Mouse (Mus musculus) midbrain, embryonic 11.5 days (tissue): ENCODE measurements around the gene Sema4b. TPM values are rescaled to one million over a fixed set of nuclear protein-coding genes. Genes with fewer than 3 reads are reported as not detected.

Source experiments
- ATAC-seq: fragments of 200-750 bp; cut with Nextera tagmentation; 2 replicates; pipeline ENCODE4 v1.8.0; 2017; ENCODE audit warnings: moderate TSS enrichment, moderate library complexity; ENCODE audit not compliant: low FRiP score
- DNase-seq: peaks from one replicate; pipeline ENCODE4 v3.0.0; 2015; ENCODE audit warnings: low spot score; ENCODE audit errors: missing footprints
- H3K27ac ChIP-seq: fragments of 300-500 bp; sonication (generic); 2 replicates; pipeline ENCODE4 v1.5.1; 2014; ENCODE audit warnings: low read depth, low read length
- H3K27me3 ChIP-seq: fragments of 300-500 bp; sonication (generic); 2 replicates; pipeline ENCODE4 v1.6.1; 2014; ENCODE audit warnings: mild to moderate bottlenecking, low read length, moderate library complexity, mixed read lengths; ENCODE audit not compliant: control insufficient read depth, insufficient read depth
- H3K36me3 ChIP-seq: fragments of 300-500 bp; sonication (generic); 2 replicates; pipeline ENCODE4 v1.6.1; 2014; ENCODE audit warnings: mild to moderate bottlenecking, low read length, moderate library complexity, mixed read lengths; ENCODE audit not compliant: control insufficient read depth, insufficient read depth
- H3K4me1 ChIP-seq: fragments of 300-500 bp; sonication (generic); 2 replicates; pipeline ENCODE4 v1.6.1; 2014; ENCODE audit warnings: low read length; ENCODE audit not compliant: control insufficient read depth, insufficient read depth
- H3K4me2 ChIP-seq: fragments of 300-500 bp; sonication (generic); 2 replicates; pipeline ENCODE4 v1.6.1; 2014; ENCODE audit warnings: mild to moderate bottlenecking, moderate library complexity
- H3K4me3 ChIP-seq: fragments of 300-500 bp; sonication (generic); 2 replicates; pipeline ENCODE4 v1.5.1; 2014; ENCODE audit warnings: low read depth, low read length
- H3K9ac ChIP-seq: fragments of 300-500 bp; sonication (generic); 2 replicates; pipeline ENCODE4 v1.6.1; 2014; ENCODE audit warnings: low read length
- H3K9me3 ChIP-seq: fragments of 300-500 bp; sonication (generic); 2 replicates; pipeline ENCODE4 v1.6.1; 2016; ENCODE audit warnings: low read length; ENCODE audit not compliant: control insufficient read depth
- WGBS: fragments of 180-500 bp; shearing (Covaris S2); extraction: QIAGEN DNeasy Blood & Tissue Kit; methylation state at CpG from one replicate; pipeline ENCODE4 v1.1.7; 2014; 5-methylcytosine and 5-hydroxymethylcytosine counted together
- polyA plus RNA-seq: library from polyadenylated mRNA; unstranded; fragments of >200 nt; fragmentation: Nextera tagmentation; extraction: Ambion mirVana; gene quantifications from 2 replicates; pipeline ENCODE4 v1.2.1, GENCODE M21; 2014

The Sema4b gene
- polyA plus RNA-seq, 1 experiment from 2014 or later = 10.5 TPM

GRCm38 (mm10) chr7:80199286-80199685 is 12.6 kb downstream of the Sema4b start:
- H3K36me3 ChIP-seq = no peaks in the 10 kb centered on the region
- peak overlapping the region; percentile 92 for H3K4me2 ChIP-seq
- peak overlapping the region; percentile 72 for H3K4me3 ChIP-seq
- peaks cover 53% of the 10 kb centered on the region for H3K4me1 ChIP-seq
- no peaks in the 10 kb centered on the region for H3K9me3 ChIP-seq
- 42% methylated on average over 6 of the region's 6 CpGs for WGBS
- H3K9ac ChIP-seq = peak overlapping the region; percentile 90
- no peaks in the 10 kb centered on the region for H3K27me3 ChIP-seq
- no peak for ATAC-seq
- DNase-seq = peak; percentile 86
- H3K27ac ChIP-seq = peak overlapping the region; percentile 90; the same call in 1 of the 2 replicates

GRCm38 (mm10) chr7:80199851-80200587 is 13.4 kb downstream of the Sema4b start:
- DNase-seq (peak; percentile 81), ATAC-seq (no peak)
- no peak overlapping the region; the same call in 1 of the 2 replicates for H3K4me2 ChIP-seq

GRCm38 (mm10) chr7:80200588-80200945 is 13.9 kb downstream of the Sema4b start:
- no peak overlapping the region for H3K9ac ChIP-seq
- H3K27me3 ChIP-seq = no peaks in the 10 kb centered on the region
- no peak overlapping the region for H3K4me3 ChIP-seq
- no peaks in the 10 kb centered on the region for H3K9me3 ChIP-seq
- WGBS = 93% methylated on average over 6 of the region's 6 CpGs
- H3K4me2 ChIP-seq = no peak overlapping the region
- no peak overlapping the region for H3K27ac ChIP-seq
- peaks cover 50% of the 10 kb centered on the region for H3K4me1 ChIP-seq
- peak; percentile 33 for DNase-seq
- no peak for ATAC-seq
- no peaks in the 10 kb centered on the region for H3K36me3 ChIP-seq

More at GRCm38 (mm10) chr7:80199851-80200587, 13.4 kb downstream of the Sema4b start:
- 78% methylated on average over 11 of the region's 11 CpGs for WGBS
- peaks cover 50% of the 10 kb centered on the region for H3K4me1 ChIP-seq
- H3K9me3 ChIP-seq = no peaks in the 10 kb centered on the region
- H3K27ac ChIP-seq = no peak overlapping the region
- no peaks in the 10 kb centered on the region for H3K27me3 ChIP-seq
- no peak overlapping the region for H3K9ac ChIP-seq
- H3K36me3 ChIP-seq = no peaks in the 10 kb centered on the region
- no peak overlapping the region for H3K4me3 ChIP-seq

GRCm38 (mm10) chr7:80200963-80201539 is 14.4 kb downstream of the Sema4b start:
- Histone ChIP-seq H3K4me2 (no peak overlapping the region), H3K9me3 (no peaks in the 10 kb centered on the region), H3K9ac (no peak overlapping the region), H3K27me3 (no peaks in the 10 kb centered on the region), H3K4me3 (no peak overlapping the region), H3K27ac (no peak overlapping the region), H3K4me1 (peaks cover 50% of the 10 kb centered on the region), H3K36me3 (no peaks in the 10 kb centered on the region)
- 92% methylated on average over 5 of the region's 5 CpGs for WGBS
- no peak for ATAC-seq
- peak; percentile 68 for DNase-seq

GRCm38 (mm10) chr7:80201888-80202540 is 15.4 kb downstream of the Sema4b start:
- H3K9me3 ChIP-seq = no peaks in the 10 kb centered on the region
- H3K9ac ChIP-seq = no peak overlapping the region
- no peaks in the 10 kb centered on the region for H3K27me3 ChIP-seq
- peaks cover 50% of the 10 kb centered on the region for H3K4me1 ChIP-seq
- WGBS = 73% methylated on average over 15 of the region's 15 CpGs
- DNase-seq (no peak), ATAC-seq (no peak)
- H3K4me2 ChIP-seq = no peak overlapping the region
- no peak overlapping the region for H3K27ac ChIP-seq
- H3K36me3 ChIP-seq = no peaks in the 10 kb centered on the region
- H3K4me3 ChIP-seq = no peak overlapping the region

GRCm38 (mm10) chr7:80202961-80203360 is 16.3 kb downstream of the Sema4b start:
- Histone ChIP-seq H3K36me3 (no peaks in the 10 kb centered on the region), H3K9ac (0 out of 2 replicates have a peak overlapping the region, but pooled peaks have one; percentile 3), H3K27me3 (no peaks in the 10 kb centered on the region), H3K4me3 (no peak overlapping the region), H3K4me2 (no peak overlapping the region), H3K4me1 (peaks cover 42% of the 10 kb centered on the region), H3K9me3 (no peaks in the 10 kb centered on the region), H3K27ac (0 out of 2 replicates have a peak overlapping the region, but pooled peaks have one; percentile 2)
- WGBS = 74% methylated on average over 5 of the region's 5 CpGs
- peak; percentile 51 for DNase-seq
- ATAC-seq = no peak

- no peaks in the 10 kb centered on the region for H3K9me3 ChIP-seq
- ATAC-seq = no peak
- peak overlapping the region; percentile 57 for H3K27ac ChIP-seq
- 45% methylated on average over 12 of the region's 12 CpGs for WGBS
- DNase-seq = peak; percentile 86
- no peak overlapping the region for H3K4me3 ChIP-seq
- H3K27me3 ChIP-seq = no peaks in the 10 kb centered on the region
- peak overlapping the region; percentile 3; the same call in 1 of the 2 replicates for H3K9ac ChIP-seq
- peaks cover 42% of the 10 kb centered on the region for H3K4me1 ChIP-seq
- H3K4me2 ChIP-seq = no peak overlapping the region
- no peaks in the 10 kb centered on the region for H3K36me3 ChIP-seq
Measured at GRCm38 (mm10) chr7:80203638-80204096, 17.0 kb downstream of the Sema4b start.

- ATAC-seq (no peak), DNase-seq (no peak)
- WGBS = 90% methylated on average over 4 of the region's 4 CpGs
- no peak overlapping the region for H3K4me3 ChIP-seq
- H3K9me3 ChIP-seq = no peaks in the 10 kb centered on the region
- no peak overlapping the region for H3K4me2 ChIP-seq
- H3K27me3 ChIP-seq = no peaks in the 10 kb centered on the region
- H3K4me1 ChIP-seq = peaks cover 36% of the 10 kb centered on the region
- no peaks in the 10 kb centered on the region for H3K36me3 ChIP-seq
- no peak overlapping the region for H3K27ac ChIP-seq
- H3K9ac ChIP-seq = no peak overlapping the region
Measured at GRCm38 (mm10) chr7:80204362-80204761, 17.7 kb downstream of the Sema4b start.

- Histone ChIP-seq H3K36me3 (no peaks in the 10 kb centered on the region), H3K9me3 (no peaks in the 10 kb centered on the region), H3K4me1 (peaks cover 30% of the 10 kb centered on the region), H3K27ac (no peak overlapping the region), H3K4me2 (no peak overlapping the region), H3K9ac (no peak overlapping the region), H3K4me3 (no peak overlapping the region), H3K27me3 (no peaks in the 10 kb centered on the region)
- DNase-seq (no peak), ATAC-seq (no peak)
- WGBS = 89% methylated on average over 7 of the region's 7 CpGs
Measured at GRCm38 (mm10) chr7:80204961-80205360, 18.3 kb downstream of the Sema4b start.
